Mouse (Mus musculus): ENCODE measurements around the gene Phf24. TPM values are rescaled to one million over a fixed set of nuclear protein-coding genes. Genes with fewer than 3 reads are reported as not detected.

The Phf24 gene
- polyA plus RNA-seq, 1 experiment from 2014 or later: 0.31 TPM

- DNase-seq (ENCODE audit: low spot score) (peak; percentile 58), ATAC-seq (no peak)
- H3K9ac ChIP-seq (replicated peaks; ENCODE audit: low read depth): no peak overlapping the region
- TF ChIP-seq EP300 (IDR thresholded peaks at IDR 0.05) (no peak), CTCF (IDR thresholded peaks at IDR 0.05) (peak; percentile 81)
- no peak overlapping the region for H3K27ac ChIP-seq (ENCODE audit: low read length)
- H3K36me3 ChIP-seq (ENCODE audit: insufficient read depth, low read length): 0 out of 2 replicates have a peak, but pooled peaks cover 8% of the 10 kb centered on the region
- WGBS: 25% methylated on average over 4 of the region's 4 CpGs
- no peak overlapping the region for H3K4me3 ChIP-seq (ENCODE audit: low read depth, low read length)
- no peaks in the 10 kb centered on the region for H3K9me3 ChIP-seq (ENCODE audit: low read length)
- no peaks in the 10 kb centered on the region; the same call in 1 of the 2 replicates for H3K4me1 ChIP-seq (ENCODE audit: insufficient read depth, low read depth, low read length)
- H3K27me3 ChIP-seq (replicated peaks; ENCODE audit: insufficient read depth, low read length): no peaks in the 10 kb centered on the region
- no peak overlapping the region for H3K4me2 ChIP-seq (replicated peaks; ENCODE audit: low read depth, low read length)
Measured at GRCm38 (mm10) chr4:42961592-42961991, 45.1 kb downstream of the Phf24 start.

DNA sequence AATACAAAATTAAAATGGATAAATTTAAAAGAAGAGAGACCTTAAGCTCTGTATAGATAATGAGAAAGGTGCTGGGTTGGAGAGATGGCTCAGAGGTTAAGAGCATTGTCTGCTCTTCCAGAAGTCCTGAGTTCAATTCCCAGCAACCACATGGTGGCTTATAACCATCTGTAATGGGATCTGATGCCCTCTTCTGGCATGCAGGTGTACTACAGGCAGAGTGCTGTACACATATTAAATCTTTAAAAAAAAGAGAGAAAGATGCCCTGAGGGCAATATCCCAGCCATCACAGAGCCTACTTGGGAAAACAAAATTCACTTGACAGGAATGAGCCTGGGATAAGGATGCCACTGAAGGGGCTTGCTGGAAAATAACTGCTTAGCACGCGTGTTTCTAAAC is 47.0 kb downstream of the Phf24 start:
- H3K9me3 ChIP-seq (ENCODE audit: low read length): no peaks in the 10 kb centered on the region
- H3K4me3 ChIP-seq (ENCODE audit: low read depth, low read length): no peak overlapping the region
- H3K9ac ChIP-seq (replicated peaks; ENCODE audit: low read depth): no peak overlapping the region
- H3K27ac ChIP-seq (ENCODE audit: low read length): no peak overlapping the region
- no peaks in the 10 kb centered on the region for H3K36me3 ChIP-seq (ENCODE audit: insufficient read depth, low read length)
- H3K4me1 ChIP-seq (ENCODE audit: insufficient read depth, low read depth, low read length): no peaks in the 10 kb centered on the region; the same call in 1 of the 2 replicates
- no peaks in the 10 kb centered on the region for H3K27me3 ChIP-seq (replicated peaks; ENCODE audit: insufficient read depth, low read length)
- 94% methylated on average over 2 of the region's 2 CpGs for WGBS
- DNase-seq (ENCODE audit: low spot score) (no peak), ATAC-seq (no peak)
- H3K4me2 ChIP-seq (replicated peaks; ENCODE audit: low read depth, low read length): no peak overlapping the region
- peak; percentile 41 for TF ChIP-seq CTCF (IDR thresholded peaks at IDR 0.05)
- no peak for TF ChIP-seq EP300 (IDR thresholded peaks at IDR 0.05)

DNA sequence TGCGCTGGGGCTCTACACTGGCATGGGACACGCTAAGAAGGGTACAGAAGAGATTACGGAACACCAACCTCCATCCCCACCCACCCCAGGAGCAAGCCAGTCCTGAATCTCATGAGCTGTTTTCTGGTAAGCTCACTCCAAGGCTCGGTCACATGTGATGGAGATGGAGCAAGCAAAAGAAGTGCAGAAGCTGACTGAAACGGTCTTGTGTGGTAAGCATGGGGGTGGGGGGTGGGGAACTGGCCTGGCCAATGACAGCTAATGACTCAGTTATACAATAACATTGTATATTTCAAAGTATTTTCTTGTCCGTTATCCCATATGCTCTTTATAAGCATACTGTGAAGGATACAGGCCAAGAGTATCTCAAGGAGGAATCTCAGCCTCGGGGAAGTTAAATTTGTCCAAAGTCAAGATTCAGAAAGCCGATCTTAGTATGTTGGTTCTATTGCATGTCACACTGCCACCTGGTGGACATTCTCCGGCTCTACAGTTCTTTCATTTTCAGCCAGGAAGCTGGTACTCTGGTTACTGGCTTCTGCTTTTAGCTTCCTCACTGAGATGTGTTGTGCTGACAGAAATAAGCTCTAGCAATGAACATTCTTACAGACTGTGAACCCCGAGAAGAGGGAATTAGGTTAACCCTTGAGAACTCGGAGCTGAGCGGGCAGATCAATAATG is 48.7 kb downstream of the Phf24 start:
- no peaks in the 10 kb centered on the region; the same call in 1 of the 2 replicates for H3K4me1 ChIP-seq (ENCODE audit: insufficient read depth, low read depth, low read length)
- H3K36me3 ChIP-seq (ENCODE audit: insufficient read depth, low read length): no peaks in the 10 kb centered on the region
- 17% methylated on average over 12 of the region's 12 CpGs for WGBS
- no peak for ATAC-seq
- H3K27me3 ChIP-seq (replicated peaks; ENCODE audit: insufficient read depth, low read length): no peaks in the 10 kb centered on the region
- H3K27ac ChIP-seq (ENCODE audit: low read length): no peak overlapping the region
- peak; percentile 86 for TF ChIP-seq CTCF (IDR thresholded peaks at IDR 0.05)
- TF ChIP-seq EP300 (IDR thresholded peaks at IDR 0.05): no peak
- peak overlapping the region; percentile 19; the same call in 1 of the 2 replicates for H3K4me2 ChIP-seq (replicated peaks; ENCODE audit: low read depth, low read length)
- no peak overlapping the region for H3K9ac ChIP-seq (replicated peaks; ENCODE audit: low read depth)
- no peaks in the 10 kb centered on the region for H3K9me3 ChIP-seq (ENCODE audit: low read length)
- H3K4me3 ChIP-seq (ENCODE audit: low read depth, low read length): no peak overlapping the region
- DNase-seq (ENCODE audit: low spot score): peak; percentile 86

DNA sequence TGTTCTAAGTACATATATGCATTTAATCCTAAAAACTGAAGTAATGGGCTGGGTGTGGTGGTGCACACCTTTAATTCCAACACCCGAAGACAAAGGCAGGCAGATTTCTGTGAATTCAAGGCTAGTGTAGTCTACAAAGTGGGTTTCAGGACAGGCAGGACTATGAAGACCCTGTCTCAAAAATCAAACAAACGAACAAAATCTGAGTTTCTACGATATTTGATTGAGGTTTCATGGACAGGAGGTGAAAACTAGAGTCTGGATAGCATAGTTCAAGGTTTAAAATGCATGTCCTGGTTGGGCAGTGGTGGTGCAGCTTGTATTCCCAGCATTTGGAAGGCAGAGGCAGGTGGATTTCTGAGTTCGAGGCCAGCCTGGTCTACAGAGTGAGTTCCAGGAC is 52.8 kb downstream of the Phf24 start, which contains the start of gene 1700022I11Rik:
TSS of gene 1700022I11Rik (plus strand) at position 301 of the 400 bp plus-strand sequence.
- 83% methylated on average over 4 of the region's 4 CpGs for WGBS
- no peaks in the 10 kb centered on the region for H3K9me3 ChIP-seq (ENCODE audit: low read length)
- H3K36me3 ChIP-seq (ENCODE audit: insufficient read depth, low read length): no peaks in the 10 kb centered on the region
- DNase-seq (ENCODE audit: low spot score) (no peak), ATAC-seq (no peak)
- no peak within 1 kb of the TSS for H3K27ac ChIP-seq (ENCODE audit: low read length)
- H3K4me2 ChIP-seq (replicated peaks; ENCODE audit: low read depth, low read length): no peak within 1 kb of the TSS
- no peak within 1 kb of the TSS for H3K4me3 ChIP-seq (ENCODE audit: low read depth, low read length)
- no peak within 1 kb of the TSS for H3K9ac ChIP-seq (replicated peaks; ENCODE audit: low read depth)
- no peaks in the 10 kb centered on the region for H3K27me3 ChIP-seq (replicated peaks; ENCODE audit: insufficient read depth, low read length)
- no peaks in the 10 kb centered on the region; the same call in 1 of the 2 replicates for H3K4me1 ChIP-seq (ENCODE audit: insufficient read depth, low read depth, low read length)
- TF ChIP-seq CTCF (IDR thresholded peaks at IDR 0.05) (no peak), EP300 (IDR thresholded peaks at IDR 0.05) (no peak)

GRCm38 (mm10) chr4:42972952-42973351 is 56.5 kb downstream of the Phf24 start:
- Histone ChIP-seq H3K9ac (replicated peaks; ENCODE audit: low read depth) (no peak overlapping the region), H3K4me3 (ENCODE audit: low read depth, low read length) (no peak overlapping the region), H3K9me3 (ENCODE audit: low read length) (no peaks in the 10 kb centered on the region), H3K4me2 (replicated peaks; ENCODE audit: low read depth, low read length) (no peak overlapping the region), H3K27ac (ENCODE audit: low read length) (peak overlapping the region; percentile 43), H3K4me1 (ENCODE audit: insufficient read depth, low read depth, low read length) (no peaks in the 10 kb centered on the region), H3K36me3 (ENCODE audit: insufficient read depth, low read length) (no peaks in the 10 kb centered on the region), H3K27me3 (replicated peaks; ENCODE audit: insufficient read depth, low read length) (no peaks in the 10 kb centered on the region)
- 69% methylated on average over 4 of the region's 4 CpGs for WGBS
- TF ChIP-seq EP300 (IDR thresholded peaks at IDR 0.05) (no peak), CTCF (IDR thresholded peaks at IDR 0.05) (no peak)
- DNase-seq (ENCODE audit: low spot score) (peak; percentile 51), ATAC-seq (peak; percentile 60)

DNA sequence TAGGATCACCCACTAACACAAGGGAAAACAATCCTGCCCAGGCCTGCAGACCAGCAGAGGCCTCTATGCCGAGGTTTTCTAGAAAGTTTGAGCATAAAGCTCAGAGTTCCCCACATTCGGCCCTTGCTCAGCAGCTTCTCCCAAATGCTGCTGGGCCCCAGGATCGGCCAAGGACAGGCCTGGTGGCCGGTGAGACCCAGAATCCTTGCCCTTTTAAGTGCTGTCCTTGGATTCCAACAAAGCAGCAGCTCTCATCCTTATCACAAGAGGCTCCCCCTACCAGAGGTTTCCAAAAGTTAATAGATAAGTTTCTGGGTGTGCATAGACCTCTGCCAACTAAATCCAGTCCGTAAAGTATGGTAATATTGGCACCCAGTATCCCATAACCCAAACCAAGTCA is 57.4 kb downstream of the Phf24 start:
- H3K36me3 ChIP-seq (ENCODE audit: insufficient read depth, low read length): no peaks in the 10 kb centered on the region; the same call in 1 of the 2 replicates
- ATAC-seq (no peak), DNase-seq (ENCODE audit: low spot score) (no peak)
- H3K4me1 ChIP-seq (ENCODE audit: insufficient read depth, low read depth, low read length): no peaks in the 10 kb centered on the region
- no peak overlapping the region for H3K4me2 ChIP-seq (replicated peaks; ENCODE audit: low read depth, low read length)
- no peaks in the 10 kb centered on the region for H3K27me3 ChIP-seq (replicated peaks; ENCODE audit: insufficient read depth, low read length)
- H3K9ac ChIP-seq (replicated peaks; ENCODE audit: low read depth): no peak overlapping the region
- no peak overlapping the region for H3K4me3 ChIP-seq (ENCODE audit: low read depth, low read length)
- TF ChIP-seq EP300 (IDR thresholded peaks at IDR 0.05) (no peak), CTCF (IDR thresholded peaks at IDR 0.05) (no peak)
- H3K27ac ChIP-seq (ENCODE audit: low read length): peak overlapping the region; percentile 43; the same call in 1 of the 2 replicates
- 68% methylated on average over 5 of the region's 5 CpGs for WGBS
- H3K9me3 ChIP-seq (ENCODE audit: low read length): no peaks in the 10 kb centered on the region

Measured in lung, postnatal 0 days (tissue).